Mouse (Mus musculus) left cerebral cortex, postnatal 36 days (tissue): ENCODE measurements around the gene Id2. TPM values are rescaled to one million over a fixed set of nuclear protein-coding genes. Genes with fewer than 3 reads are reported as not detected.

ENCODE experiments used
- DNase-seq, 2 experiments: peaks; one replicate each; pipeline ENCODE4 v3.0.0; 2021 to 2022; ENCODE audit warnings: low spot score in 2 of 2, mixed read lengths in 1 of 2
- intact Hi-C: fragments of 180-260 bp; cut with DNase I; formaldehyde crosslinking; loops from one replicate; pipeline ENCODE4 v1.15.1; 2025
- total RNA-seq, 2 experiments: library from RNA; stranded (reverse); gene quantifications; 2 replicates each; pipeline ENCODE4 v1.2.3; 2021

Id2 gene
- total RNA-seq, 2 experiments from 2014 or later: 155 to 170 TPM

DNA sequence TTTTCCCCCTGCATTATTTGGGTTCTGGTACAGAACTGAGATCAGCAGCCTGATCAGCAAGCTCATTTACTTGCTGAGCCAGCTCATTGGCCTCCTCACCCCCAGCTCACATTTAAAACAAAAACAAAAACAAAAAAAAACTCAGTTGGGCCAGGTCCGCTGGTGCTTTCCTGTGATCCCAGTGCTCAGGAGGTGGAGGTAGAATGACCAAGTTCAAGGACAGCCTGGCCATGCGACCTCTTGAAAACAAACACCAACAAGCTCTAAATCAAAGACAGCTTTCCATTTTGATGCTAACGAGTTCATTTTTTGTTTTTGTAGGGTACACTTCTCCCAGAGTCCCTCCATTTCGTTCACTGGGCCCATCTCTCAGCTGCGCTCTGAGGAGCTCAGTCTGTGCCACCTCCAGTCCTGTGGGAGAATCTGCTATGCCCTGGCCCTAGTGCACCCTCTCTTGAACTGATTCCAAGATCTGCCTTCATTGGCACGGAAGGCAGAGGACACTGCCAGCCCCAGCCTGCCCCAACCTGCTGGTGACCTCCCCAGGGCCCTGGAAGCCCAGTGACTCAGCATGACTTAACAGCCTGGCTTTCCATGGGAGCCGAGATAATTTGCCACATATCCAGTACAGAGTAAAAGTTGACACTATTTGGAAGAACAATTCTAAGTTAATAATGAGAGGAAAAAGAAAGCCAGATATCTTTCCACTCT, 13.2 kb upstream of the Id2 start:
- no peak for DNase-seq
- intact Hi-C loops: no loop called here

DNA sequence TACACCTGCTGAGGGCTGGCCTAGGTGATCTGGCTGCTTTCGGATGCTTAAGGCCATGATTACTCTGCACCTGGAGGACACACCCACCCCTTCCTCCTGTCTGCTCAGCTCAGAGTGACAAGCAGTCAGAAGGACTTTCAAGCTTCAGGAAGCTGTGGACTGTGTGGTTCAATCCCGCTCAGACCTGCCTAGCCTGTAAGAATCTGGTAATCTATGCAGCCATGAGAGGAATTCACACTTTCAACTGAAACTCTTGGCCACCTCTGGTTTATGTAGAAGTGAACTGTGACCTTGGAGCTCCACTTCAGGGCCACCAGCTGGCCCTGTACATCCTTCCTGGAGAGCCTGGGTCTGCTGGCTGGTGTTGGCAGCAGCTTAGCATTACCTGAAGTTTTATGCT, 11.9 kb upstream of the Id2 start:
- intact Hi-C loops: no loop called here
- no peak for DNase-seq

DNA sequence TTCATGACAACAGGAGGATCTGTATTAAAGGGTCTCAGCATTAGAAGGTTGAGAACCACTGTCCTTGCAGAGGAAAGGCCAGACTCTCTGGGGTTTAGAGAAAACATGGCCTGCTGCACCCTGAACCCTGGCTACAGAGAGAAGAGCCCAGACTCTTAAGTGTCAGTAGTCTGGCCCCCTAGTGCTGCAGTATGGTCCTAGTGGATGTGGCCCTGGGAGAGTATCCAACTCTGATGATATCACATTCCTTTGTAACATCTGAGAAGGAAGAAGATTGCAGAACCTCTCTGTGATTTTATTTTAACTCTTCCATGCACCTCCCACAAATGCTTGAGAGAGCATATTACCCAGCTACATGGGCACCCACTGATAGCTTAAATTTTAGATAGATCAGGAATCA, 7.6 kb upstream of the Id2 start:
- DNase-seq: no peak
- intact Hi-C loops: no loop called here

DNA sequence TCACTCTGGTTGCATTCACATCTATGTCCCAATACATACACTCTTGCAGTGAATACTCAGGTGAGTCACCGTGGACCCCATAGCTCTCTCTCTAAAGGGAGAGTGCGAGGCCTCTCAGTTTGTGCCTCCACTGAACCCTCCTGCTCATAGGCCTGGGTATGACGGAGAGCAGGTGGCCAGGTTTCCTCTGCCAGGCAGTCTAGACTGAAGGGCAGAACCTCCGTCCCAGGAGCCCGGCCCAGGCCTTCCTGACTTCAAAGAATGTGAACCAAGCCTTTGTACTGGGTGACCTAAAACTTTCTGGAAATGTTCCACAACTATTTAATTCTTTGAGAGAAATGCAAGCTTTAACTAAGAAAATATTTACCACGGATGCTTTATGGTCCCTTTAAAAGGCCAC, 7.0 kb upstream of the Id2 start:
- intact Hi-C loops: no loop called here
- DNase-seq: no peak

DNA sequence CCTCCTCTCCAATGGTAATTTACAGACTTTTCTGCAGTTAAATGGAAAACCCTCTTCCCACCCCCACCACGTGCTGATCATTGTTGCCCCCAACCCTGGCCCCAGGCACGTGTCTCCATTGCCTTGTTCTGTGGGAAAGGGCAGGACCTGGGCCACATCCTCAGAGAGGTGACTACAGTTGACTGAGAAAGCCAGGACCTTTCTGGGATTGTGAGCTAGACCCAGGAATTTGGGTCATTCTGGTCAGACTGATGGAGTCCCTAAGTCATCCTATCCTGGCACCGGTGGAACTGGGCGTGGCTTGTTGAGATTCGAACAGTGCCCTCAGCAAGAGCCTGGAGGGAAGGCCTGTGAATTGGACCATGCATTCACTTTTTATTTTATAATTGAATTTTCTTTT, 4.4 kb upstream of the Id2 start:
- DNase-seq: no peak
- intact Hi-C loops: loop anchor here (2.0 kb wide), 1 partner anchor 139 kb away; no protein-coding TSS in a partner anchor

DNA sequence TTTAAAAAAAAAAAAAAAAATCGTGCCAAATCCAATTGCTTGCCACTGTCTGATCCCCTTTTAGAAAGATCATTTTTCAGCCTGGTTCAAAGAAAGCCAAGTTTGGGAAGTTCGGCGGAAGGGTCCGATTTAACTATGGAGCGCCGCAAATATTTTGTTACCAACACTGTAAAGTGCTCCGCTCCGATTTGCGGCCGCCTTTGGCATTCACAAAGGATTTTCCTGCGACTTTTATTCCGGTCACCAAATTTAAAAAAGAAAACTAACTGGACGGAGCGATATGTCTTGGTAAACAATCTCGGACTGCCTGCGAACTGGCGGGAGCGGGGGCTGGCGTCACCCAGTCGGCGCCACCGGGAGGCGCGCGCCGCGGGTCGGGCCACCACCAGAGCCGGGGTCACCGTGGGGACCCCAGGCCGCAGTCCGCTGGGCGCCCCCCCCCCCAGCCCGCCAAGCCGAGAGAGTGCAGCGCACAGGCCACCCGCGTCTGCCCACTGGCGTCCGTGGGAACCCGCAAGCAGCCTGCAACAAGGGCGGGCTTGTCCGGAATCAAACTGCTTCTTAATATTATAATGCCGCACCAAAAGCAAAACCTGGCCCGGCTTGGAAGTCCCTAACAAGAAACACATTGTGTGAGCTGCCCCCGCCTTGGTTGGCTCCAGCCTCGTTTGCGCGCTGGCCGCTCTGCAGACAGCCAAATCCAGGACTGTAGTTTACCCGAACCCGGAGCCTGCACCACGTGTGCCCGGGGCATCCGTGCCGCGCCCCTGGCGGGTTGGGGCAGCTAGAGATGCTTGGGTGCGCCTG, 3.7 kb upstream of the Id2 start:
- intact Hi-C loops: loop anchor here (2.0 kb wide), 1 partner anchor 140 kb away; no protein-coding TSS in a partner anchor

DNA sequence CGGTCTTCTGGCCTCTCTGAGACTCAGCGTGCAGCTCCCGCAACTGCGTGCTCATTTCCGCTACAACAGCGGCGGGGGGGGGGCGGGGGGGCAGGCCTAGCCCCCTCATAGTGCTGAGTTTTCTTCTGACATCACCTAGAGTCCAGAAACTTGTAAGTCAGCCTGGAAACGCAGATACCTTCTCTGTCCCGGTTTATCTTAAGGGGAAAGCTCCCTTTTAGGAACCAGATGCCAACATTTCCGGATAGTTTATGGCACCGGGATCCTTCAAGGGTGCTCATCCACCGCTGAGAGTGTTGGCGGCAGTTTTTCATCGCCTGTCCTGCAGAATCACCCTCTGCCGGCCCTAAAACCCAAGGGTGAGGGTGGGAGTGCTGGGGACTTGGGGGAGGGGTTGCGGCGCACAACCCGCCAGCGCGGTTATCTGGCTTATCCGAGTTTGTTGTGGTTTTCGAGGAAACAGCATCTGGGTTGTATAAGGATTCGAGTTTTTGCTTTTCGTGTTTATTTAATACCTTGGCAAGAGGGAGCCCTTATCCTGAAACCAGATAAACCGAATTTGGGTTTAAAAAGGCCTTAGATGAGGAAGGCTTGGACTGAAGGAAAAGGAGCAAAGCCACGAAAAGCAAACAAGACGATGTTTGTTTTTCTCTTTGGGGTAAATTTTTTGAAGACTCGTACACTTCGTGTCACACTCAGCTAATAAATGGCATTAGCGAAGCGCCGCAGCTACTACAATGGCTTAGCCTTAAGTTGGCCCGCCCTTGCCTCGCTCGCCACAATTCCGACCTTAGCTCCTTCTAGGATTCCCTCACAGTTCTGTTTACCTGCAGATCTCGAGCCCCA, 2.8 kb upstream of the Id2 start:
- intact Hi-C loops: loop anchor here (2.0 to 10.0 kb wide), 7 partner anchors 63 to 885 kb away; no protein-coding TSS in a partner anchor
- DNase-seq: peak; percentile 38 to 43

More for the DNA sequence above, 3.7 kb upstream of the Id2 start:
- peak; percentile 52 to 55 for DNase-seq

DNA sequence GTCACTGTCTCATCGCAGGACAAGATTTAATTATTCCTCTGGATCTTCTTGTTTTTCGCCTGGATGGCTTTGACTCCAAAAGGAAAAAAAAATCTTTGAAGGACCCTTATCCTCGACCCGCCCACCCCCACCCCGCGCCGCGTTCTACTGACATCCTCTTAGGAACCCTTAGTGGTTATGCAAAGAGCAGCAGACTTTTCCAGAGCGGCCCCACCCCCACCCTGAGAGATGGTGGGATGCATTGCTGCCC, 2.3 kb upstream of the Id2 start:
- DNase-seq: peak; percentile 33 to 37

DNA sequence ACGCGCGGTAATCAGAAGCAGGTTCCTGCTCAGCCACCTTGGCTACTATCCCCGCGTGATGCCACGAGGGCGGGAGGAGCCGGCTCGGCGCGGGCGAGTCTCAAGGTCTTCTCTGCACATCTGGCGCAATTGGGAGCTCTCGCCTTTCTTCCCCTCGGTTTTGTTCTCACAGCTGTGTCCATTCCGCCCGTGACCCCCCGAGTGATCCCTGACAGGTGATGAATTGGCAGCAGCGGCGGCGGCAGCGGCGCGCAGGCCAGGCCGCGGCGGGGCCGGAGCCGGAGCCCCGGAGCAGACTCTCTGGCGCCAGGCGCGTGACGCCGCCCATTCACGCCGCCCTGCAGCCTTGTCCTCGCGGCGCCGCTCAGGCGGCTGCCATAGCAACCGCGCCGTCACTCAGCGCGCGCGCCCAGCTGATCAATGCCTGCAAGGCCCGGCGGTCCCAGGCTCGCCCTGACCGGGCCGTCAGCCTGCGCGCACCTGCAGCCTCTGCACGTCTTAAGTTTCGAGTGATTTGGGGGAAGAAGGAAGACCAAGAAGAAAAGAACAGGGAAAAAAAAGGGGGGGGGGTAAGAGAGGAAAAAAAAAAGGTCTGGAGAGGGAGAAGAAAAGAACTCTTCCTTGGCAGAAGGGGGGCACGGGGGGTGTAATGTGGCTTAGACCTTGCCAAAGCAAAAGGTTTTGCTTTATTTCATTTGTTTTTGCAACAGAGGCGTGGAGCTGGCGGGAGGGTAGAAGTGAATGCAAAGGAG, 1.8 kb upstream of the Id2 start:
- peak; percentile 90 to 94 for DNase-seq
- intact Hi-C loops: loop anchor here (5.0 to 10.0 kb wide), 6 partner anchors 64 to 886 kb away; no protein-coding TSS in a partner anchor

More for the DNA sequence above, 2.3 kb upstream of the Id2 start:
- intact Hi-C loops: loop anchor here (5.0 to 10.0 kb wide), 6 partner anchors 63 to 886 kb away; no protein-coding TSS in a partner anchor

DNA sequence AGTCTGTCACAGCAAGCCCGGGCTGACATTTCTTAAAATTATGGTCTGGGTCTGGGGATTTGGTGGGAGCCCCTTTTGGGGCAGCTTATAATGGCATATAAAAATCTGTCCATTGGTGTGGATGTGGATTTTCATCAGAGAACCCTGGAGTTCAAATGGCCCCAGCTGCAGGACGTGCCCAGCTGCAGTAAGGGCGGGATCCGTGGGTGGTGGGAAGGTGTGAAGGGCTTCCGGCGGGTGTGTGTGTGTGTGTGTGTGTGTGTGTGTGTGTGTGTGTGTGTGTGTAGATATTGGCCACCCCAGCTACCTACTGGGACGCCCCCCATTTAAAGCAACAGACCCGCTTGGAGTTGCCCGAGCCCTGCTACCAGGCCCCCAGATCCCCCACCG, 1.2 kb upstream of the Id2 start:
- intact Hi-C loops: loop anchor here (5.0 to 10.0 kb wide), 6 partner anchors 64 to 887 kb away; no protein-coding TSS in a partner anchor
- DNase-seq: no peak

DNA sequence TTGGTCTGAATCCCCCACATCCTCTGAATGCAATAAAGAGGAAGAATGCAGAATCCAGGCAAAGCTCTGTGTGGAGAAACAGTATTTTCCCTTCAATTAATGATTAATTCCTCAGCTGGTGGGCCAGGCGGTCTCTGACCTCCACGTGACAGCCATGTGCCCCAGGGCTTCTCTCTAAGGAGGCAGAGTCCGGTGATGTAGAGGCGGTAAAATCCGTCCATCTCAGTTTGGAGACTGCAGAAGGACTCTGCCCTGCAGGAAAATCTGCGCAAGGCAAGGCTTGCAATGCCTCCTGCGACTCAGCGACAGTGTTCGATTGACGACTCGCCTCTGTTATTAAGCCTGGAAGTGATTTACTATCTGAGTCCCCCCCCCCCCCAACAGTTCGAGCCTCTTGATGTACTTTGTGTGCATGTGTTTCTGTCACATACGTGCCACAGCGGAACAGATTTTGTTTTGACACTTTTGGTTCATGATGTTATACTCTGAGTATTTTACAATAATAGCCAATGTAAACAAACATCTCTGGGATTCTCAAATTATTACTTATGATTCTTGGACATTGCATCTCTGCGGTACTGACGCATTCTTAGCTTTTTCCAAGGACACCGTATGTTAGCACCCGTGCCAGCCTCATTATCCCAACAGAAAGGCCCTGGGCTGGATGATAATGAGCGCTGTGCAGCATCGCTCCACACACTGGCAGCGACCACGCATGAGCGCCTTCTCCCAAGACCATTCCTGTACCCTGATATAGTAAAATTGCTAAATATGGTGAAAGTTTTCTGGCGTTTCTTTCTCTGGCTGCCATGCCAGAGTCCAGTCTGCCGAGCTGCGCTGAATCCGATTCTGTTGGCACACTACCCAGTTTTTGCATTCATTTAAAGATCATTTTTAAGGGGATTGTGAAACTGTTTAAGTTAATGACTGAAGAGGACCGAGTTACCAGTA, 545 bp upstream of the Id2 start:
- peak; percentile 40 to 66 for DNase-seq
- intact Hi-C loops: loop anchor here (5.0 to 10.0 kb wide), 6 partner anchors 65 to 887 kb away; no protein-coding TSS in a partner anchor

DNA sequence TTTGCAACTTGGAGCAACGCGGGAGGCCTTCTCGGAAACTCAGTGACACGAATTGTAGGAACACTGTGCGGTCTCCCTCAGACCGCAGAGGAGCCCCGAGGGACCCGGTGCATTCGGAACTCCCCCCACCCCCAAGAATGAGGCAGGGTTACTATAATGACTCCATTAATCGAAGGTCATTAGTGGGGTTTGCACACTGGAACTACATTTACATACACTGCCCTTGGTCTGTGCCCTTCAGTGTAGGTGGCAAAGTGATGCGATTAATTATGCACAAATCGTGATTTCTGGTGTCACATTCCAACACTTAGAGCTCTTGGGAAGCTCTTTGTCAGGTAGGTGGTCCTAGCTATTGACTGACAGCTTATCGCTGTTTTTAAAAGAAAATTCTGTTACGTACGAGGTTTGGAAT, 294 bp downstream of the Id2 start:
- intact Hi-C loops: loop anchor here (5.0 to 10.0 kb wide), 6 partner anchors 66 to 888 kb away; no protein-coding TSS in a partner anchor
- DNase-seq: no peak

DNA sequence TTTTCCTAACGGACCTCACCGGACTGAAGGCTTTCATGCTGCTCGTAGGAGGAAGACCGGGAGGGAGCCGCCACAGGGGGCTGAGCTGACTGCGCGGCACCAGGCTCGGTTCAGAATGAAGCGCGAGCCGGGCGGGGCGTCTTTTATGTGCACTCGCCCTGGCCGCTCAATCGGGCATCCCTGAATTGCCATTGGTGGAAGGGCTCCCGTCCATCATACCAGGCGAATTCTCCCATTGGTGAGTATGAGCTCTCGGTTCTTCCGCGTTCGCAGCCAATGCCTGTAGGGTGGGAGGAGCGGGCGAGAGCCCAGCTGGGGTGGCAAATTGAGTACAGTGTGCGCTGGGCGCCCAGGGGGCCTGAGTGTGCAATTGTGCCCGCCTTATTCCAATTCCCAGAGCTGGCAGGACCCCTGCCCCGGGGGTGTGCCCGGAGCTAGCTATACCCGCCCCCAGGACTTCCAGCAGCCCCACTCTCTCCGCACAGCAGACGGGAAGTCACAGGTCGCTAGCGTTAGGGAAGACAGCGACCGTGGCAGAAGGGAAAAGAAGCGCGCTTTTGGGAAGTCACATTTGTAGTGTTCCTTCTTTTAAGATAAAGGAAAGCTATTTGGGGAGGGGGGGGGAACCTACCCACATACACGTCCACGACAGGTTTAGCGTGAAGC, 833 bp downstream of the Id2 start:
- intact Hi-C loops: loop anchor here (5.0 to 10.0 kb wide), 6 partner anchors 66 to 889 kb away; no protein-coding TSS in a partner anchor
- DNase-seq: peak; percentile 98

DNA sequence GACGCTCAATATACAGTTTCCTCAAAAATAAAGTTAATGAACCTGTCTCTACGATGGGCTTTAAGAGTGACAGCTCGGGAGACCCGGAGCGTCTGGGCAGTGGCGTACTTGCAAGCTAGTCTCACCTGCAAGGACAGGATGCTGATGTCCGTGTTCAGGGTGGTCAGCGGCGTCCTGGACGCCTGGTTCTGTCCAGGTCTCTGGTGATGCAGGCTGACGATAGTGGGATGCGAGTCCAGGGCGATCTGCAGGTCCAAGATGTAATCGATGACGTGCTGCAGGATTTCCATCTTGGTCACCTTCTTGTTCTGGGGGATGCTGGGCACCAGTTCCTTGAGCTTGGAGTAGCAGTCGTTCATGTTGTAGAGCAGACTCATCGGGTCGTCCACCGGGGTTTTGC, 1.4 kb downstream of the Id2 start:
- intact Hi-C loops: loop anchor here (5.0 to 10.0 kb wide), 6 partner anchors 67 to 889 kb away; no protein-coding TSS in a partner anchor

DNA sequence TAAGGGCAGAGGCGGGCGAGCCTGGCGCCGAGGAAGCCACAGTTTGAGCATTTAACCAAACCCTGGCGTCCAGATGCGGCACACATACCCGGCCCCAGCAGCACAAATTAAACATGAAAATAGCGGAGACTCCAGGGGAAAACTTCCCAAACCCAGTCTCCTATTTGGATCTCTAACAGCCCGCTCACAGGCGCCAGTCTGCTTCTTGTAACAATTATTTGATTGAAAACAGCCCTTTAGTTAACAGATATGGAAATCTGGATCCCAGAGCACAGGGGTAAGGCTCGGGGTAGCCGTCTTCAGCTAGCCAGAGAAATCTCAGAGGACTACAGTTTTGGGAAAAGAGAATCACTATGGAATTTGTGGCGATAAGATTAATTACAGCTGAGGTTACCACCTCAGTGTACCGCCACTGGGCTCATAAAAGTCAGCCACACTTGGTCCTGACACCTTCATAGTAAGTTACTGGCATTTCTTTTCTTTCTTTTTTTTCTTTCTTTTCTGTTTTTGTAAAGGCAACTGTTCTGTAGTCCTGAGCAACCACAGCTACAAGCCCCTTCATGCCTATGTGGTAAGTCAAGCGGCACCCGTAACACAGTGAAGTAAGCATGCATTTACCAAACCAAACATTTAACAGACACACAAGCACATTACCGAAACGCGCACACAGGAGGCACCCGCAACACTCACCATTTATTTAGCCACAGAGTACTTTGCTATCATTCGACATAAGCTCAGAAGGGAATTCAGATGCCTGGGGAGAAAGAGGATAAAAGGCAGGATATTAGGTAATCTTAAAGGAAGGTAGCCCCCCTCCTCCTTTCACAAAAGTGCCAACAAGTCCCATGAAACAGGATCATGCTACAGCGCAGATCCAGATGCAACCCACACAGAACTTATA, 2.1 kb downstream of the Id2 start:
- DNase-seq: peak; percentile 26 to 32
- intact Hi-C loops: loop anchor here (5.0 to 10.0 kb wide), 7 partner anchors 67 to 992 kb away; no protein-coding TSS in a partner anchor

More for the DNA sequence above, 1.4 kb downstream of the Id2 start:
- no peak for DNase-seq

DNA sequence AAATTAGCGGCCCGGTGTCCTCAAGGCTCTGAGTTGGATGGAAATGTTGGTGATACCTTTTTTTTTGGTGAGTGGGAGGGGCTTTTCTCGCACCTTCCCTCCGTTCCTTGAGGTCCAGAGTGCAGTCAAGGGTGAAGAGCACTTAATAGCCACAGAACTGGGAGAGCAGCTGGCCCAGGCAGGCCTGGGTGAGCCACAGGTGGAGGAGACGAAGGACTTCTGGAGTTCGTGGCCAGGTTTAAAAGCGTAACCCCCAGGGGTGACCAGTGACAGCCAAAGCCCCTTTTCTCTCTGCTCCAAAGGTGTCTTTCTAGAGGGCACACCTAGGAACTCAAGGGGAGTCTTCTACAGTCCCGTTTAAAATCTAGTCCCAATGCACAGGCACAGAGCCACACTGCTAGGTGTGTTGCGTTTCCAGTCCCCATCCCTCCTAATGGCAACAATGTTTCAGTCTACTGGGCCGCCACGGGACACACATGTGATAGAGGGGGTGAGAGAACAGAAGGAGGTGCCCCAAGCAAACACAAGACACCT, 3.6 kb downstream of the Id2 start:
- intact Hi-C loops: loop anchor here (2.0 to 10.0 kb wide), 6 partner anchors 321 to 1183 kb away; no protein-coding TSS in a partner anchor
- DNase-seq: peak in 1 of 2 experiments; percentile 18
